Mouse (Mus musculus): ENCODE measurements around the gene Zfp51.

DNA sequence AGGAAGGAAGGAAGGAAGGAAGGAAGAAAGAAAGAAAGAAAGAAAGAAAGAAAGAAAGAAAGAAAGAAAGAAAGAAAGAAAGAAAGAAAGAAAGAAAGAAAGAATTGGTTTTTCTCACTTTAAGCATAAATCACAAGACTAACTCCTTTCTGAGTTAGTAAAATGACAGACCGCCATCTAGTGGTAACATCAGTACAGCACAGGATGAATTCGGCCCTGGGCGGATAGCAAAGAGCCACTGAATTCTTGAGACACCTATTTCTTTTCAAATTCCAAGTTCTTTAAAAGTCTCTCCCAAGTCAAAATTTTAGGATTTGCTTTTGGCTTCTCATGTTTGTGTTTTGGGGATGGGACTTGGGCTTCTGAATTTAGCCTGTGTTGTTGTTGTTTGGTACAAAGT lies 505 bp upstream of the Zfp51 start:
- TF ChIP-seq POLR2A (IDR thresholded peaks at IDR 0.05; ENCODE audit: low read depth, low read length) (no peak), CTCF (IDR thresholded peaks at IDR 0.05; ENCODE audit: extremely low read depth, insufficient read depth, insufficient read length, insufficient replicate concordance) (peak; percentile 20; the same call in 1 of the 2 replicates)
